Mouse (Mus musculus) CH12.LX (cell line): ENCODE measurements at regions not wholly inside any gene's neighbourhood (a gene's known extent, or its start where the extent isn't known, plus 50 kb on each side); places are given as distances from the start of the nearest gene placed in this dataset.

Experiments used
- DNase-seq: peaks from one replicate; pipeline ENCODE4 v3.0.0-alpha.2; 2013; ENCODE audit errors: extremely low read depth
- H3K27ac ChIP-seq: 2 replicates; pipeline ENCODE4 v1.5.1; 2012; ENCODE audit warnings: low read depth, mild to moderate bottlenecking, control low read depth, moderate library complexity; ENCODE audit not compliant: insufficient read depth
- H3K27me3 ChIP-seq: replicated peaks from 2 replicates; pipeline ENCODE3; 2012; ENCODE audit warnings: inconsistent platforms
- H3K36me3 ChIP-seq, 2 experiments: replicated peaks in 1 of 2; 2 replicates each; pipeline versions ENCODE3 to v1.6.1; 2012; ENCODE audit warnings: inconsistent platforms in 1 of 2, low read length in 1 of 2, mild to moderate bottlenecking in 1 of 2, mixed read lengths in 1 of 2, moderate library complexity in 1 of 2; ENCODE audit not compliant: control insufficient read depth in 1 of 2, insufficient read depth in 1 of 2
- H3K4me1 ChIP-seq, 2 experiments: 2 replicates each; pipeline ENCODE4 v1.6.1; 2012; ENCODE audit warnings: inconsistent platforms in 1 of 2, moderate library complexity in 1 of 2; ENCODE audit not compliant: insufficient read depth in 2 of 2, control insufficient read depth in 1 of 2
- H3K4me2 ChIP-seq: 2 replicates; pipeline ENCODE4 v1.6.1; 2012; ENCODE audit warnings: low read depth, mild to moderate bottlenecking, control low read depth; ENCODE audit not compliant: poor library complexity, insufficient read depth, severe bottlenecking
- H3K4me3 ChIP-seq, 3 experiments: fragments of 150-350 bp in 1 of 3; sonication (generic) in 1 of 3; replicated peaks in 1 of 3; 2 replicates each; pipeline versions ENCODE3 to v1.5.1; 2011 to 2012; ENCODE audit warnings: low read depth in 2 of 3, low read length in 2 of 3, mild to moderate bottlenecking in 2 of 3, moderate library complexity in 2 of 3, control low read depth in 1 of 3, improper control_type of control experiment in 1 of 3, inconsistent platforms in 1 of 3, mixed read lengths in 1 of 3; ENCODE audit not compliant: poor library complexity in 1 of 3
- H3K79me2 ChIP-seq: replicated peaks from 2 replicates; pipeline ENCODE4 v1.6.1; 2012; ENCODE audit warnings: mild to moderate bottlenecking, moderate library complexity; ENCODE audit not compliant: control insufficient read depth, poor library complexity, insufficient read depth, severe bottlenecking; ENCODE audit errors: extremely low read depth
- H3K9ac ChIP-seq: 2 replicates; pipeline ENCODE4 v1.6.1; 2012; ENCODE audit warnings: low read depth, mild to moderate bottlenecking, control low read depth, moderate library complexity; ENCODE audit not compliant: insufficient read depth
- H3K9me3 ChIP-seq: replicated peaks from 2 replicates; pipeline ENCODE3; 2012; ENCODE audit warnings: low read length, inconsistent platforms, mixed read lengths
- BHLHE40 ChIP-seq: IDR thresholded peaks from 2 replicates; pipeline ENCODE4 v1.6.1; 2011; ENCODE audit warnings: mild to moderate bottlenecking, low read depth, low read length, improper control_type of control experiment
- CHD1 ChIP-seq: IDR thresholded peaks from 2 replicates; pipeline ENCODE4 v1.6.1; 2012; ENCODE audit warnings: low read depth, low read length, improper control_type of control experiment, inconsistent platforms
- CTCF ChIP-seq, 2 experiments: IDR thresholded peaks in 1 of 2; conservative IDR thresholded peaks in 1 of 2; 2 replicates each; pipeline ENCODE4 v1.5.1; 2011 to 2012; ENCODE audit warnings: low read depth in 2 of 2, low read length in 2 of 2, improper control_type of control experiment in 1 of 2, inconsistent platforms in 1 of 2, mild to moderate bottlenecking in 1 of 2, moderate library complexity in 1 of 2
- E2F4 ChIP-seq: IDR thresholded peaks from 2 replicates; pipeline ENCODE4 v1.6.1; 2011; ENCODE audit warnings: low read depth, low read length, improper control_type of control experiment; ENCODE audit not compliant: insufficient replicate concordance
- ELF1 ChIP-seq: IDR thresholded peaks from 2 replicates; pipeline ENCODE4 v1.6.1; 2014; ENCODE audit warnings: low read depth, mild to moderate bottlenecking, inconsistent platforms, low read length, improper control_type of control experiment
- EP300 ChIP-seq: IDR thresholded peaks from 2 replicates; pipeline ENCODE4 v1.6.1; 2011; ENCODE audit warnings: low read length, improper control_type of control experiment
- ETS1 ChIP-seq: conservative IDR thresholded peaks from 2 replicates; pipeline ENCODE4 v1.6.1; 2012; ENCODE audit warnings: low read depth, mild to moderate bottlenecking, inconsistent platforms, low read length, improper control_type of control experiment, moderate library complexity
- IRF4 ChIP-seq: IDR thresholded peaks from 2 replicates; pipeline ENCODE4 v1.6.1; 2014; ENCODE audit warnings: low read depth, mild to moderate bottlenecking, inconsistent platforms, low read length, improper control_type of control experiment
- JUN ChIP-seq: IDR thresholded peaks from 2 replicates; pipeline ENCODE4 v1.6.1; 2011; ENCODE audit warnings: low read depth, mild to moderate bottlenecking, low read length, improper control_type of control experiment, moderate library complexity; ENCODE audit not compliant: insufficient read depth
- JUND ChIP-seq: conservative IDR thresholded peaks from 2 replicates; pipeline ENCODE4 v1.6.1; 2011; ENCODE audit warnings: low read depth, low read length, improper control_type of control experiment
- MAFK ChIP-seq: IDR thresholded peaks from 2 replicates; pipeline ENCODE4 v1.6.1; 2011; ENCODE audit warnings: low read length, improper control_type of control experiment; ENCODE audit not compliant: insufficient replicate concordance
- MAZ ChIP-seq: IDR thresholded peaks from 2 replicates; pipeline ENCODE4 v1.6.1; 2012; ENCODE audit warnings: low read depth, mild to moderate bottlenecking, inconsistent platforms, low read length, improper control_type of control experiment, moderate library complexity
- MEF2A ChIP-seq: IDR thresholded peaks from 2 replicates; pipeline ENCODE4 v1.6.1; 2014; ENCODE audit warnings: low read depth, mild to moderate bottlenecking, inconsistent platforms, low read length, improper control_type of control experiment, borderline replicate concordance
- PAX5 ChIP-seq: IDR thresholded peaks from 2 replicates; pipeline ENCODE4 v1.6.1; 2012; ENCODE audit warnings: low read length, inconsistent platforms, mixed read lengths
- POLR2A ChIP-seq: IDR thresholded peaks from 2 replicates; pipeline ENCODE4 v1.6.1; 2011; ENCODE audit warnings: low read depth, mild to moderate bottlenecking, improper control_type of control experiment, low read length
- POLR2AphosphoS2 ChIP-seq: IDR thresholded peaks from 2 replicates; pipeline ENCODE4 v1.6.1; 2011; ENCODE audit warnings: low read depth, low read length, improper control_type of control experiment
- RCOR1 ChIP-seq: conservative IDR thresholded peaks from 2 replicates; pipeline ENCODE4 v1.6.1; 2012; ENCODE audit warnings: low read depth, mild to moderate bottlenecking, inconsistent platforms, low read length, improper control_type of control experiment
- TCF12 ChIP-seq: IDR thresholded peaks from 2 replicates; pipeline ENCODE4 v1.6.1; 2014; ENCODE audit warnings: low read depth, mild to moderate bottlenecking, inconsistent platforms, low read length, improper control_type of control experiment
- USF1 ChIP-seq: IDR thresholded peaks from 2 replicates; pipeline ENCODE4 v1.6.1; 2014; ENCODE audit warnings: low read depth, mild to moderate bottlenecking, inconsistent platforms, low read length, improper control_type of control experiment
- USF2 ChIP-seq: conservative IDR thresholded peaks from 2 replicates; pipeline ENCODE4 v1.6.1; 2011; ENCODE audit warnings: low read depth, low read length, improper control_type of control experiment
- ZMIZ1 ChIP-seq: IDR thresholded peaks from 2 replicates; pipeline ENCODE4 v1.6.1; 2012; ENCODE audit warnings: low read depth, mild to moderate bottlenecking, inconsistent platforms, low read length, improper control_type of control experiment
- dilution Hi-C: fragments of 300-500 bp; cut with MboI; formaldehyde crosslinking; loops from 2 replicates; pipeline ENCODE4 v1.14.3; 2020; ENCODE audit warnings: low sequenced_read_pairs; ENCODE audit not compliant: extremely low pct_unique_long_range_greater_than_20kb, extremely low pct_ligation_motif_present
- in situ Hi-C: fragments of 300-500 bp; cut with MboI; formaldehyde crosslinking; loops from 3 replicates; pipeline ENCODE4 v1.14.3; 2019; ENCODE audit warnings: low sequenced_read_pairs, low pct_ligation_motif_present, low pct_unique_long_range_greater_than_20kb, mixed read lengths

- Histone ChIP-seq H3K36me3 (no peaks in the 10 kb centered on the region), H3K9ac (no peak overlapping the region), H3K79me2 (no peaks in the 10 kb centered on the region), H3K9me3 (no peaks in the 10 kb centered on the region), H3K27me3 (no peaks in the 10 kb centered on the region), H3K27ac (no peak overlapping the region), H3K4me3 (no peak overlapping the region), H3K4me2 (no peak overlapping the region; the same call in 1 of the 2 replicates), H3K4me1 (peaks cover 2 to 8% of the 10 kb centered on the region in 2 experiments)
- DNase-seq = peak; percentile 15
- TF ChIP-seq BHLHE40 (peak; percentile 37), MEF2A (peak; percentile 32; the same call in 1 of the 2 replicates), JUND (peak; percentile 38; the same call in 1 of the 2 replicates), IRF4 (peak; percentile 85), EP300 (peak; percentile 78), USF1 (no peak), E2F4 (no peak), ETS1 (peak; percentile 46; the same call in 1 of the 2 replicates)
- in situ Hi-C loops = no loop called here
- dilution Hi-C loops = no loop called here
Observed at GRCm38 (mm10) chr4:31817574-31818240, 146.2 kb upstream of the Map3k7 start.

DNA sequence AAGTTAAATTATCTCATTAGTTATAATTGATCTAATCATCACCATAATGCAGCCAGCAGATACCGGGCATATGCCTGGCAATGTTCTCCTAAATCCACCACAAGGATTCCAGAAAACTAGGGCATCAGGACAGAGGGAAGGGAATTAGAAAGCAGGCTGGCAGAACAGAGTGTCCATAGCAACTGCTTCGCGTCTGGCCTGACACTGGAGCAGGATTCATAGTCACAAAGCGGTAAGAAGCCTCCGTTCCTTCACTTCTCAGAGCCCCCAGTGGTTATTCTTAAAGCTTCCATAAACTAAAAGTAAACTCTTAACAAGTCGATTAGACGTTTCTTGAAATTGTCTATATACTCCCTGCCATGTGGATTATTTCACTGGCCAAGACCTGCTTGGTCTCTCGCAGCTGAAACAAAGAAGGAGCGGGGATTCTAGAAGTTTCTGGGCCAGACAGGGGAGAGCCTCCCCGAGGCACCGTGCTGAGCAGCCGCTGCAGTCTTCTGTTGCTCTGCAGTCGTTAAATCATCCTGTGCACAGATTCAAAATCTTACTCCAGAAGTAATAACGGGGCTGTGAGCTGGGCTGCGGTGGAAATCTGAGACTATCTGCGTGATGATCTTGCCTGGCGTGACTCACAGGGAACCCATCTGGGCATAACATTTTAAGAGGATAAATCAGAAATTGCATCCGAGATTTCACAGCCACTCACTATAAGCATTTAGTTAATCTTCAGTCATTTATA, 144.2 kb upstream of the Map3k7 start:
- H3K4me2 ChIP-seq = no peak overlapping the region
- no peak overlapping the region for H3K4me3 ChIP-seq
- H3K36me3 ChIP-seq = no peaks in the 10 kb centered on the region
- H3K27ac ChIP-seq = no peak overlapping the region
- H3K27me3 ChIP-seq = no peaks in the 10 kb centered on the region
- in situ Hi-C loops = no loop called here
- H3K9ac ChIP-seq = no peak overlapping the region
- dilution Hi-C loops = no loop called here
- DNase-seq = no peak
- H3K79me2 ChIP-seq = no peaks in the 10 kb centered on the region
- TF ChIP-seq RCOR1 = no peak
- no peak for TF ChIP-seq CTCF (conservative IDR thresholded peaks at IDR 0.05 in 1 of 2, IDR thresholded peaks at IDR 0.05 in 1 of 2; ENCODE audit: low read depth in 2 of 2, low read length in 2 of 2)
- no peak for TF ChIP-seq CHD1
- TF ChIP-seq ZMIZ1 = no peak
- TF ChIP-seq POLR2AphosphoS2 = no peak
- TF ChIP-seq USF2 = no peak
- TF ChIP-seq JUND = no peak
- TF ChIP-seq ELF1 = no peak
- no peak for TF ChIP-seq POLR2A
- TF ChIP-seq JUN = no peak
- TF ChIP-seq TCF12 = no peak
- no peak for TF ChIP-seq BHLHE40
- TF ChIP-seq PAX5 = no peak
- TF ChIP-seq MAZ = no peak
- TF ChIP-seq MAFK = no peak
- no peaks in the 10 kb centered on the region for H3K9me3 ChIP-seq
- peaks cover 10 to 16% of the 10 kb centered on the region in 2 experiments for H3K4me1 ChIP-seq
